Mouse (Mus musculus) urinary bladder, adult 2 months (tissue): ENCODE data around the gene Kcnk4. TPM values are rescaled to one million over a fixed set of nuclear protein-coding genes. Genes with fewer than 3 reads are reported as not detected.
A peak's percentile ranks its signal among the peaks of the same experiment; 100 is the strongest.

Experiments
- DNase-seq: peaks from one replicate; pipeline ENCODE4 v3.0.0; 2022; ENCODE audit warnings: low spot score
- polyA plus RNA-seq: library from polyadenylated mRNA; depleted of rRNA; stranded (reverse); fragments of >200 nt; gene quantifications from 2 replicates; pipeline ENCODE4 v1.2.3, GENCODE M21; 2012

The Kcnk4 gene
- polyA plus RNA-seq, 1 experiment, result 1.8 TPM

DNA sequence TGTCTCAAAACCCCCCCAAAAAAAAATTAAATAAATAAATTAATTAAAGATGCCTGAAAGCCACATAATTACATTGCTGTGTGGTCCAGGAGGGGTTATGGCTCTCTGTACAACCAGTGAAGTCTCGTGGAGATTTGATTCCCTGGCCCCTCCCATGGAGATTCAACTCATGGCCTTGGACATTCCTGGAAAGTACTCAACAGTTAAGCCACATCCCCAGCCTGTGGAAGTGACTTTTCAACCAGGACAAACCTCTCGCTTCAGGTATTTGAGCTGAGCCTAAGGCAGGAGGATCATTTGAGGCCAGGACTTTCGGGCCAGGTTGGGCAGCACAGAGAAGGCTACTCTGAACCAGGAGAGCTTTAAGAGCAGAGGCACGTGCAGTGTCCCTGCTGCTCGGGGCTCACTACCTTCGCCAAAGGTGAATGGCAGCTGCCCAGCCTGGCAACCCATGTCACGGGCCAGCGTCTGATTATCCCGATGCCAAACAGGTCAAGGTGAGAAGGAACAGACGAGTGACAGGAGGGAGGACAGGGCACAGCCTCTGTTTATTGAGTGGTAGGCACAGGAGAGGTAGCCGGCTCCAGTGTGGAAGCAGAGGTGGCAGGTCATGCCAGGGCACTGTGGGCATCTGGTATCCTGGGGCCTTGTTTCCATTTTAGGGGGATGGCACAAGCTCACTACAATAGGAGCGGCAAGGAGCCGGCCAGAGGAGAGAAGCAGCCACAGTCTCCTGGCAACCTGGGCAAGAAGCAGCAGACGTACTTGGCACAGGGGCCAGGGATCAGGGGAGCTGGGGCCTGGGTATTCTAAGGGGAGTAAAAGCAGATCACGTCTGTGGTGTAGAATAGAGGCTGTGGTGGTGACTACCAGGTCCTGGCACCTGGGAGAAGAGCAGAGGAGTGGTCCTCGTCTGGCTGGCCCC, 3.5 kb upstream of the Kcnk4 start:
- no peak for DNase-seq

DNA sequence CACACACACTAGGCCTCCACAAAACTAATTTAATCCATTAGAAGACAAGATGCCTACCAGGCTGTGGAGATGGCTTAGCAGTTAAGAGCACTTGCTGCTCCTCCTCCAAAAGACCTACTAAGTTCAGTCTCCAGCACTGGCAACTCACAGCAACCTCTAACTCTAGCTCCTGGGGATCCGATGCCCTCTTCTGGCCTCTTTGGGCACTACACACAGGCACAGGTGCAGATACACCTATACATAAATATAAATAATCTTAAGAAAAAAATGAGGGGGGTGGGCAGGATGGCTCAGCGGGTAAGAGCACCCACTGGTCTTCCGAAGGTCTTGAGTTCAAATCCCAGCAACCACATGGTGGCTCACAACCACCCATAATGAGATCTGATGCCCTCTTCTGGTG, 2.0 kb upstream of the Kcnk4 start:
- DNase-seq, result no peak

DNA sequence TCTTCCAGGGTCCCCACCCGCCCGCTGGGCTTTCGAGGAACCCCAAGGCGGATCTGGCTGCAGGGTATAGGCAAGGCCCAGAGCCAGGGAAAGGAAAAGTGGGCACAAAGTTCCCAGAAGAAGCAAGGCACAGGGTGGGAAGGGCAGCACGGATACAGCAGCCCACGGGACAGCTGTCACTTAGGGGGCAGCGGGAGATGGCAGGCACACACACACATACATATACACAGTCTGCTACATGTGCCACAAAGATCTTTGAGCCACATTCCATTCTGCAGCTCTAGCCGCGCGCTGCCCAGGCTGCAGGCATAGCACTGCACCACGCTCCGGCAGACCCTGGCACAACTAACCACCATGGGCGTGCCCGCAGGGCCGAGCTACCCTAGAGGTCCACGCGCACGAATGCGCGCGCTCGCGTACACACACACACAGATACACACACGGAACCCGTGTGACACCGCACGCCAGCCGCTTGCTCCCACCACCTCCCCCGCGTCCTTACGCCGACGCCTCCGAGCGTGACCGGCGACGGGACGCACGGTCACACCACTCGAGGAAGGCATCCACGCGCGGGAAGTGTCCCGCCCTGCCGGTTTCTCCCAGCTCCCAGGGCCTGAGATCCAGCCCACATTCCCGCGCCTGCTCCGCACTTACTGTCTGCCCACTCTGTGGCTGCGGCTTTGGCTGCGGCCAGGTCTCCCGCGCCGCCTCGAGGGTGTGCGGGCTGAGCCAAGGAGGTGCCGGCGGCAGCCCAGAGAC, 700 bp downstream of the Kcnk4 start:
- DNase-seq, result no peak

DNA sequence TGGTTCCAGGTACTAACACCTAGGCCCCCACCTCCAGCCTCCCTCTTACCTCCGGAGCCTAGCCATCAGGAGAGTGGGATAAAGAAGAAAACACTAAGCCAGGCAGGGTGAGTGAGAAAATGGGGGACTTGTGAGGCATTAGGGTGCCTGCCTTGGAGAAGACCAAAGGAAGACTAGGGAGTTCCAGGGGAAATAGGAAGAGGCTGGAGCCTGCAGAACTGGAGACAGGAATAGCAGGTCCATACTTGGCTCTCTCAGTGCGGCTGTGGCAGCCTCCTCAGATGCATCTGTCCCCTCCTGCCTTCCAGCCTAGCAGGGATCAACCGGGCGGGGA, 1.2 kb downstream of the Kcnk4 start:
- no peak for DNase-seq

DNA sequence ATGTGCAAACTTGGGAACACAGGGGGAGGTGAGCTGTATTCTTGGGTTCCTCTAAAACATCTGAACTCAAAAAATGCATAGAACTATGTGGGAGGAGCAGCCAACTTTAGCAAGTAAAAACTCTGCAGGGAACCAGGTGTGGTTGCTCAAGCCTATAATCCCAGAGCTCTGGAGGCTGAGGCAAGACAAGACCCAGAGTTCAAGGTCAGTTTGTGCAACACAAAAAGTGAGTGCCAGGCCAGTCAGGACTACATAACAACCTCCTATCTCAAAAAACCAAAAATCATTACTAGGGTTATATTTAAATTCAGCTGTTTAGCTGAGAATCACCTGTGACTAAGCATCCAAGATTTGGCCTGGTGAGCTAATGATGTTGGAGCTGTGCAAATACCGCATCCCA, 2.3 kb downstream of the Kcnk4 start:
- DNase-seq, result no peak

DNA sequence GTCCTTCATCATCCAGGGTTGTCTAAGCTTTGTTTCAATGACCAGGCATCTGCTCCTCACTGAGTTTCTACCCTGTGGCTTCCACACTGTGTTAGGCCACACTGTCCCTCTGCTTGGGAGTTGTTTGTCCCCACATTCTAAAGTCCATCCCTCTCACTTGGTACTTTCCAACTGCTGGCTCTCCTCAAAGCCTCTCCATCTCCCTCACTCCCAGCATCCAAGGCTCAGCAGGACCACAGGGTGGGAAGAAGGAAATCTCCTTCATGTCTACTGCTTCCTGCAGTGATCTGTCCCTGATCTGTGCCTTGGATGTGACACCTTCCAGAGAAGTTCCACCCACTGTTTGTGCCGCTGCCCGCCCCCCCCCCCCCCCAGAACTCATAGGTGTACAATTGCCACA, 3.3 kb downstream of the Kcnk4 start:
- DNase-seq, result no peak

DNA sequence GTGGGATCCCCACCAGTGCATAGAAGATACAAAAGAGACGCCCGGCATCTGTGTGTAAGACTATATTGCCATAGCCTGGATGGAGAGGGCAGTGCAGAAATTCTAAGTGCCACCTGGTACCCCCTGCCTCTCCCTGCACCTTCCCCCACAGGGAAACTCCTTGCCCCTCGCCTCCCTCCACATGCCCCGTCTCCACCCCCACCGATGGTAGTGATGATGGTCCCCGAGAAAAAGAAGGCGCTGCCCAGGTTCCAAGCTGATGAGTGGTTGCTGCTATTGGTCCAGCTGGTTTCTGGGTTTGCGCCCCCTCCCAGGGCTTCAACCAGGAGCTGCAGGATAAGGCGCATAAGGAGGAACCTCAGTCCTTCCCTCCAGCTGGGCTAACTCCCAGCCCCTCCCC, 6.2 kb downstream of the Kcnk4 start:
- peak; percentile 20 for DNase-seq

DNA sequence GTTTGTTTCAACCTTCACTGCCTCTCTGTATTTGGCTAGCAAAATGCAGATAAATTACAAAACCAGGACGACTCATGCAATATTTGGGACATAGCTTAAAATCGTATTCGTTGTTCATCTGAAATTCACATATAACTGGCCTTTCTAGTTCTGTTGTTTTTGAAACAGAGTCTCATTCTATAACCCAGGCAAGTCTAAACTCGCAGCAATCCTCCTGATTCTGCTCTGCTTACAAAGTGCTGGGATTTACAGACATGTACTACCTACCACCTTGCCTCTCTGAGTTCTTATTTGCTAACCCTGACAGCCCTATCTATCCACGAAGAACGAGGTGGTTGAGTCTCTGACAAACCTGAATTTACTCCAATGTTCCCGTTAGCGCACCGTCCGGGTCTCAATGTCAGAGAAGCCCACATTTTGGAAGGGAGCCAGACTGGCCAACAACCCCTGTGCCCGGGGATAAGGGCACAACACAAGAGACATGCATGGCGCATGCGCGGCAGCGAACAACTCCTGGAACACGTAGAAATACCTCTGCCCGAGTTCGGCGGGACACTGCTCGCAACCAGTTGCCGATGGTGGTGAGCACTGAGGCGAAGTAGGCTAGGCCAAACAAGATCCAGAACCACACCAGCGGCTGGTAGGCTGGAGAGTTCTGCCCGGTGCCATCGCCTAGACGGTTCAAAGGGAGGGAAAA, 7.6 kb downstream of the Kcnk4 start:
- DNase-seq, result peak; percentile 75

DNA sequence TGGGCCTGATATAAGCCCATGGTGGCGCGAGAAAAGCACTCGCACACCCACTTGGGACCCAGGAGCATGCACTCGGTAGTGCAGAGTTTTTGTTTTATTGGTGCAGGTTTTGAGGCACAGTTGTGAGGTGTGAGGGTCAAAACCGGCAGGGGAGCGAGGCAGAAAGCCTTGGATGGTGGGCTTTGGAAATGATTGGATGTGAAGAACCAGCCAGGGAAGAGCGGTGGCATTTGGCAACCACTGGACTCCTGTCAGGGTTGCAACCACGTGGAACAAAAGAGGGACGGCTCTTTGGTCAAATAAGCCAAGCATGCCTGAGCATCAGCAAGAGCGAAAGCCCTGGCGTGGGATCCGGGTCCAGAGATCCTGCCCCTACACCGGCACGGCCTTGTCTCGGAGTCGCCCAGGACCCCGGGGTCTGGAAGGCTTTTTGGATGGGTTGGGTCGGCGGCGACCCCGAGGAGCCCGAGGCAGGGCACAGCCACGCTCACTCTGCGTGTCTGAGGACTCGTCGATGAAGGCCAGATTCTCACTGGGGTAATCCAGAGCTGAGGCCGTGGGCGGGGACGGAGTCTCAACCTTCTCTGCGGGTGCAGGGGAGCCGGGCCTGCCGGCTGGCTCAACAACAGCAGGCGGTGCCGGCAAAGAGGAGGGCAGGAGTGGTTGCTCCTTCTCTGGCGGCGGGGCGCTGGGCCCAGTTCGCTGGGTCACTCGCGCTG, 8.5 kb downstream of the Kcnk4 start:
- DNase-seq, result no peak

DNA sequence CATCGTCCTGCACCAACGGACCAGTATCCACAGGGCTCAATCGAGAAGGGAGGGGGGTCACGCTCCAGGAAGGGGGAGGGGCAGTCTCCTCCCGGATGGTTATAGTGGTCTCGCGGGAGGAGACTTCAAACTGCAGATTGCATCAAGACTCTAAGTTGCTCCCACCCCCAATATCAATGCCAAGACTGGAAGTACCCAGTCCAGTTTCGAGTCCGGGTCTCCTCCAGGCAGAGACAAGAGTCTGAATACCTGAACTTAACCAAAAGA, 9.1 kb downstream of the Kcnk4 start, which contains the start of gene Catsperz:
Gene Catsperz (minus strand): TSS at position 74 of the 267 bp plus-strand sequence.
- no peak for DNase-seq

DNA sequence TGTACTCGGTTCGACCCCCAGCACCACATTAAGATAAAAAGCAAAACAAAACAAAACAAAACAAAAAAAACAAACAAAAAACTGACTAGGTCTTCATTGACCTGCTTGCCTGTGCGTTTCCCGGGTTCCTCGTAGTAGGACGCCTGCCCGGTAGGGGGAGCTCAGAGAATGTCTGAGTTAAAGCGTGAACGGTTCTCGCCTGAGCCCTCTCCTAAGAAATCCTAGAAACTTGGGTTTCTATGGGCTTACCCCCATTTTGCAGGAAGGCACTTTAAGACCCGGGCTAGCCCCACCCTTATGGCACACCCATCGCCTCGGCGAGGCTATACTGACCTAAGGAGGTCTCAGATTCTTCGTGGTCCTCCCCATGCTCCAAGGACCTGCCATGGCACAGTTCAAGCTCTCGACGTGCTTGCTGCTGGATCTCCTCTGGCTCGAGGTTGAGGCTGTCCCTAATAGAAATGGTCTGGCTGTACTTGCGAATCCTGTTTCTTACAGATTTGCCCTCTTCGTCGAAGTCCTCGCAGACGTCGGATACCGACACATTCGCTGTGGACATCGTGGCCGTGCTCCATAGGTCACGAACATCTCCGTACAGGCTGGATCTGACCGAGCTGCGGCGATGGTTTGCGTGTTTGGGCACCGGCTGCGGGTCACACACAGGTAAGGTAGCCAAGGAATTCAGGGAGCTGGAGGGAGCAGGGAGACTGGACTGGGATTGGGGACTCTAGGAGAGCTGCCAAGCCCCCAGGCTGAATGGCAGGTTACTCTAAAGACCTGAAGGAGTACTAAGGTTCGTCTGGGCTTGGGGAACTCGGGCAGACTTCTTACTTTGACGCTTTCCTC, 9.6 kb downstream of the Kcnk4 start:
- DNase-seq, result peak; percentile 72

DNA sequence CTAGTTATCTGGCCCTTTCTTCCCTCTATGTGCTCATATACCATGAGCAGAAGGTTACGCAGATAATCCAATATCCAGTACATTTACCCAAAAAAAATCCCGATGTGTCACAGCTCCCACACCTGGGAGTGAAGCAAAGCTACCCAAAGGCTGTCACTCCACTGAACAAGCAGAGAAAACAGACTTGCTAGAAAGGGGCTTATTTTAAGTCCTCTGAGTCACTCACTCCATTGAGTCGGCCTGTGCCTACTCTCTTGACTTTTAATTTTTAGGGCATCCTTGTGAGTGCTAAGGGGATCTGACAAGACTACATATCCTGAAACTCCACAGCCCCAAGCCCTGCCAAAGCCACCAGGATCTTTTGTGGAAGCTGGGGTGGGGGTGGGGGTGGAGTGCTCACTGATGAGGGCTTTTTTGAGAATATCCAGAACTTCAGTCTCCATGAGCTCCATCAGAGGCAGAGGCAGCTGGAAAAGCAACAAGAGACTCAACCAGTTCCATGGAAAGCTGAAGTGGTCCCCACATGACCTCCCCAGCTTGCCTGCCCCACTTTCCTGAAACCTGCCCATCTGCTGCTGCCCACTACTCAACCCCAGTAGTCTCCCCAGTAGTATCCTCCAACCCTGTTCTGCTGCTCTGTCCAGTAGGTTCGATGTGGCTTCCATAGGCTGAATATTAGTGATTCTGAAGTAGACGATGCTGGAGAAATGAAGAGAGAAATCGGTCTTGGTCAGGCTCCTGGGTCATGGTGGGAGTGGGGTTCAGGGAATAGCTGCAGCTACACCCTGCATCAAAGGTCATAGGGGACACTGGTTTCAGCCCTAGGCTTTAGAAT, 11.2 kb downstream of the Kcnk4 start:
- no peak for DNase-seq

DNA sequence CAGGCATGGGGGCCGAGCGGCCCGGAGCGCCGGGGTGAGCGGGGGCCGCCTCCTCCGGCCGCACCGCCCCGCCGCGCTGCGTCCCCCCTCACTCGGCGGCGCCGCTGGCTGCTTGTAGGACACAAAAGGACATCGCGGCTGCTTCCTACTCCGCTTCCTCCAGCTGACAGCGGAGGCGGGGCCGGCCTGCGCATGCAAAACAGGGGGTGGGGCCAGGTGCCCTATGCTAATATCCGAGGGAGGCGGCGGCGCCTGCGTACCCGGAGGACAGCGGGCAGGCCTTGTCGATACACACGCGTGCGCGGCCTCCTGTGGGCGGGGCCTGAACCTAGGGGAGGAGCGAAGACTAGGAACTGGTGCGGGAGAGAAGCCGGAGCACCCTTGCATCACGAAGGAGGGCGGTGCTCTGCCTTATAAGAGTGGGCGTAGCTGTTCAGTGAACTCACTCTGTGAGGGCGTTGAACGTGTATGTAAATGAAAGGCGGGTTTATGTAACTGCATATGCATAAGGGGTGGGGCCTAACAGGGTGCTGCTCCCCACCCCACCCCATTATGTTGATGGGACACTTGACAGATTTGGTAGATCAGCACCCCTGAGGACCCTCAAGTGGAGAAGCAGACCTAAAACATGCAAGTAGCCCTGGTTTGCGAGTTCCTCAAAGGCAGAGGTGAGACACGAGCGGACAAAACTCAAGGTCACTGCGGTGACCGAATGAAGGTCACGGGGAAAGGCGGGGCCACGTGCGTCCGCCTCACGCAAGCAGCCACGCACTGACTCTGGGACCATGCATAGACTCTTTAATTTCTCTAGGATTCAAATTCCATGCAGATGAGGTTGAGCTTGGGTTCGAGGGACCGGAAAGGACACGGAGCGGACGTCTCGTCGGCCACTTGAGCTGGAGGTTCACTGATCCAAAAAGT, 12.4 kb downstream of the Kcnk4 start, which contains the start of gene Esrra:
Gene Esrra (minus strand): TSS at position 167 of the 921 bp plus-strand sequence.
- DNase-seq, result peak; percentile 97

DNA sequence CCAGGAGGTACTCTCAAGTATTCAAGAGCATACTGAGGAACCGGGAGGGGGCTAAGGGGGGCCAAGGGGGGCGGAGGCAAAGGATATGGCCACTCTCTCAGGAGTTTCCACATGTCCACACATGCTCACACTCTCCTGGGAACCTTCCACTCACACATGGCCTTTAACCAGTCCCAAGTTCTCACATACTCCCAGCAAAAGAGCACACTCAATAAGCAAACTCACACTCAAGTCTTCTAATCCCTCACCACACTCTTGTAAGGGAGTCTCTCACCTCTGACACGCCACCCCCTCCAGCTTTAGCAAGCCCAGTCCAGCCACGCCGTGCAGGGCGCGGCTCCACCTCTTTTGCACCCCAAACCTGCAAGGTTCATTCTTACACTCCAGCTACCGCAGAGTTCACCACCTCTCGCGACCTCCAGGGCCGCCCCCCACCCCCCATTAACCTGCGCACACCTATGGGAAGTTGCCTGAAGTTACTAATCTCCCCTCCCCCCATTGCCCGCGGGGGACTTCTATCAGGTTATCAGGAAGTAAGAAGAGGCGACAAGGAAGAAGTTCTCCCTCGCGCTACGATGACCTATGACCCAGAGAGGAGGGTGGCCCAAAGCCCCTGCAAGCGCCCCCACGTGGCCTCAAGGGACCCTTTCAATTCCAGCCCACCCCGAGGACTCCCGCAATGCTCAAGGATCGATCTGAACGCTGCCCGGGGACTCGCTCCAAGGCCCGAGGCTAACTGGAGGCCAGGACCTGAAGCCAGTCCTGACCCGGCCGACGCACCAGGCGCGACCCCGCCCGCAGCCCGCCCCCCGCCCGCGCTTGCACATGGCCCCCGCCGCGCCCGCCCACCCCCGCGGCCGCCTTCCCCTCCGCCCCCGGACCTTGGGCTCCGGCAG, 13.3 kb downstream of the Kcnk4 start:
- peak; percentile 52 for DNase-seq

DNA sequence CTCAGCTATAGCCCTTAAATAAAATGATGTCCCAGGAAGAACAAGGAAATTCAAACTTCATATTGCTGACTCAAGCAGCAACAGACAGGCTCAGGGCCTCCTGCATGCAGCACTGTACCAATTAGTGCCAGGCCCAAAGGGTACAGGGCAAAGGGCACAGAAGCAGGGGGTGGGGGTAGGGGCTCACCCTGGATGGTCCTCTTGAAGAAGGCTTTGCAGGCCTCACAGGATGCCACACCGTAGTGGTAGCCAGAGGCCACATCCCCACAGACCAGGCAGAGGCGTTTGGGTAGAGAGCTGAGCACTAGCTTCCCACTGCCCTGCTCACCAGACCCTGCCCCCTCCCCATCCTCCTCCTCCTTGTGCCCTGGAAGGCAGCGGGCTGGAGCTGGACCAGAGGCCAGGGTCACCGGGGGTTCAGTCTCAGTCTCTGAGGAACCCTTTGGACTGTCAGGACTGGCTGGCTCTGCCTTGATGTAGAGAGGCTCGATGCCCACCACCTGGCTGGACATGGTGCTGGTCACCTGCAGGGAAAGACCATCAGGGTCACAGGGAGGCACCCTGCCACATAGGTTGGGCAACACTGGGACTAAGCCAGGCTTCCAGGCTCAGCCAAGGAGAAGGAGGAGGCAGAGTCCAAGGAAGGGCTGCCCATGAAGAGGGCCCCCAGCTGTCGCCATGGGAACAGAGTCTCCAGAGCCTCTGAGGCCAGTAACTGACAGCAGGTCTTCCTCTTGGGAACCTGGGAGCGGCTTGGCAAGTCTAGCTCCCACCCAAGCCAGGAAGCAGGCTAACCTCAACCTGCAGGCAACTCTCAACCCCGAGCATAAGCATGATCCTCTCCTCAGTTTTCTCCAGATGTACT, 14.2 kb downstream of the Kcnk4 start:
- DNase-seq, result peak; percentile 50

DNA sequence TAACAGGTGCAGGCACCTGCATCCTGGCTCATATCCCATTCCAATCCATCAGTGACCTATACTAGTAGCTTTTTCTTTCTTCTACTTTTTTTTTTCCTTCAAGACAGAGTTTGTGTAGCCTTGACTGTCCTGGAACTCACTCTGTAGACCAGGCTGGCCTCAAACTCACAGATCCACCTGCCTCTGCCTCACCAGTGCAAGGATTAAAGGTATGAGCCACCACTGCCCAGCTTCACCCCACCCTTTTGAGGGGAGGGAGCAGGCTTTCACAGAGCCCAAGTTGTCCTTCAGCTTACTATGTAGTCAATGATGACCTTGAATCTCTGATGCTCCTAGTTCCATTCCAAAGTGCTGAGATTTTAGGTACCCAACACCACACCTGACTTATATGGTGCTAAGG, 14.9 kb downstream of the Kcnk4 start:
- no peak for DNase-seq

DNA sequence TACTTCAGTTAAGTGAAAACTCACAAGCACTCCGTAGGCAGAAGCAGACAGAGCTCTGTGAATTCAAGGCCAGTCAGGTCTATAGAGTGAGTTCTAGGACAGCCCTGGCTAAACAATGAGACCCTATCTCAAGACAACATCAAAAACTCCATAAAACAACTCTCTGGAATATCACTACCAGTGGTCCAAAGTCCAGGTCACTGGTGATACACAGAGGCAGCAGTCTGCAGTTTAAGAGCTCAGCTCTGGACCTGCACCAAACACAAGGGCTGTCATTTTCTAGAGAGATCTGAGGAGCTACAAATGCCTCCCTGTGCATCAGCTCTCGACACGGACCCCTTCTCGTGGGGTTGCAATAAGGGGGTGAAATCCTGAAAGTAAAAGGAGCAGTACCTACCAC, 16.0 kb downstream of the Kcnk4 start:
- no peak for DNase-seq
